Mouse (Mus musculus) hindbrain, embryonic 11.5 days (tissue): ENCODE results near the gene Sf3a3. TPM values are rescaled to one million over a fixed set of nuclear protein-coding genes. Genes with fewer than 3 reads are reported as not detected.

Experiments
- ATAC-seq: fragments of 200-750 bp; cut with Nextera tagmentation; 2 replicates; pipeline ENCODE4 v1.8.0; 2017; ENCODE audit warnings: mild to moderate bottlenecking, moderate TSS enrichment, moderate library complexity; ENCODE audit not compliant: low FRiP score
- DNase-seq: peaks from one replicate; pipeline ENCODE4 v3.0.0-alpha.2; 2015; ENCODE audit warnings: low spot score
- H3K27ac ChIP-seq: fragments of 300-500 bp; sonication (generic); 2 replicates; pipeline ENCODE4 v1.5.1; 2014; ENCODE audit warnings: mild to moderate bottlenecking, low read depth, low read length
- H3K27me3 ChIP-seq: fragments of 300-500 bp; sonication (generic); 2 replicates; pipeline ENCODE4 v1.6.1; 2014; ENCODE audit warnings: mild to moderate bottlenecking, low read length, moderate library complexity, mixed read lengths; ENCODE audit not compliant: control insufficient read depth, insufficient read depth
- H3K36me3 ChIP-seq: fragments of 300-500 bp; sonication (generic); 2 replicates; pipeline ENCODE4 v1.6.1; 2014; ENCODE audit warnings: mild to moderate bottlenecking, low read length, moderate library complexity, mixed read lengths; ENCODE audit not compliant: control insufficient read depth, insufficient read depth
- H3K4me1 ChIP-seq: fragments of 300-500 bp; sonication (generic); replicated peaks from 2 replicates; pipeline ENCODE4 v1.6.1; 2014; ENCODE audit warnings: low read length, mixed read lengths; ENCODE audit not compliant: control insufficient read depth, insufficient read depth
- H3K4me2 ChIP-seq: fragments of 300-500 bp; sonication (generic); replicated peaks from 2 replicates; pipeline ENCODE4 v1.6.1; 2014; ENCODE audit warnings: mild to moderate bottlenecking, low read depth, low read length
- H3K4me3 ChIP-seq: fragments of 300-500 bp; sonication (generic); 2 replicates; pipeline ENCODE4 v1.5.1; 2014; ENCODE audit warnings: low read depth, low read length
- H3K9ac ChIP-seq: fragments of 300-500 bp; sonication (generic); 2 replicates; pipeline ENCODE4 v1.6.1; 2014; ENCODE audit warnings: low read depth, low read length
- H3K9me3 ChIP-seq: fragments of 300-500 bp; sonication (generic); 2 replicates; pipeline ENCODE4 v1.6.1; 2016; ENCODE audit warnings: low read length; ENCODE audit not compliant: control insufficient read depth
- WGBS: fragments of 180-500 bp; shearing (Covaris S2); extraction: QIAGEN DNeasy Blood & Tissue Kit; methylation state at CpG from one replicate; pipeline ENCODE4 v1.1.7; 2014; 5-methylcytosine and 5-hydroxymethylcytosine counted together
- microRNA counts: library from miRNA; unstranded; fragments of <30 nt; microRNA quantifications from one replicate; lab custom pipeline; 2015
- polyA plus RNA-seq: library from polyadenylated mRNA; unstranded; fragments of >200 nt; fragmentation: Nextera tagmentation; extraction: Ambion mirVana; gene quantifications from 2 replicates; pipeline ENCODE4 v1.2.1, GENCODE M21; 2014

The Sf3a3 gene
- polyA plus RNA-seq, 1 experiment from 2014 or later, result 197 TPM

DNA sequence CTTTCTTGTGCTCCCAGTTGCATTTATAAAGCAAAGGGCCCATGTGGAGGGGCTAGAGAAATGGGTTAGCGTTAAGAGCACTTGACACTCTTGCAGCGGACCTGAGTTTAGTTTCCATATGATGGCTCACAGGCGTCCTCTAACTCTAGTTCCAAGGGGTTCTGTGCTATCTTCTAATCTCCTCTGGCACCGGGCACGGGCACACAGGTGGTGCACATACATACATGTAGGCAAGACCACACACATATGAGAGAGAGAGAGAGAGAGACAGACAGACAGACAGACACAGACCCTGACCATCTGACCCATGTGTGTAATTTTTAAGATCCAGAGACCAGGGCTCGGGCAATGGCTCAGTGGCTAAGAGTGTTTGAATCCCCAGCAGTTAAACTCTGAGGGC, 59.4 kb downstream of the Sf3a3 start:
- DNase-seq (no peak), ATAC-seq (no peak)
- Histone ChIP-seq H3K36me3 (no peaks in the 10 kb centered on the region), H3K9me3 (no peaks in the 10 kb centered on the region), H3K27me3 (no peaks in the 10 kb centered on the region), H3K4me3 (no peak overlapping the region), H3K9ac (no peak overlapping the region), H3K4me2 (no peak overlapping the region), H3K4me1 (no peaks in the 10 kb centered on the region), H3K27ac (no peak overlapping the region)
- 86% methylated on average over 6 of the region's 6 CpGs for WGBS

DNA sequence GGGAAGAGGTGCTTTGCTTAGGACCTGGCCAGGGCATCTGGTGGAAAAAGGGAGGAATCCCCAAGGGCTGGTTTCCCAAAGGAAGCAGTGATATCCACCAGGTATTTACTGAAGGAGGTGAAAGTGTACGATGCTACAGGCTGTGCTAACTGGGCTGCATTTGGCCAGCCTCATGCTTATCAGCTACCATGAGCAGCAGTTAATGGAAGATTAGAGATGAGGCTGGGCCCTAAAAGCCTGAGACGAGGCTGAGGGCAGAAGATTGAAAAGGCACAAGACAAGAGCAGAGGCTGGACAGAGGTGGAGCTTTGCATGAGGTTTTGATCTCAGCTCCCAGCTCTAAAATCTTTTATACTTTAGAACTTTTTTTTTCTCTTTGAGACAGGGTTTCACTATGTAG, 59.9 kb downstream of the Sf3a3 start:
- DNase-seq (no peak), ATAC-seq (no peak)
- Histone ChIP-seq H3K36me3 (no peaks in the 10 kb centered on the region), H3K27me3 (no peaks in the 10 kb centered on the region), H3K4me2 (no peak overlapping the region), H3K9me3 (no peaks in the 10 kb centered on the region), H3K4me1 (no peaks in the 10 kb centered on the region), H3K4me3 (no peak overlapping the region), H3K27ac (no peak overlapping the region), H3K9ac (no peak overlapping the region)
- WGBS, result 81% methylated on average over 2 of the region's 2 CpGs

DNA sequence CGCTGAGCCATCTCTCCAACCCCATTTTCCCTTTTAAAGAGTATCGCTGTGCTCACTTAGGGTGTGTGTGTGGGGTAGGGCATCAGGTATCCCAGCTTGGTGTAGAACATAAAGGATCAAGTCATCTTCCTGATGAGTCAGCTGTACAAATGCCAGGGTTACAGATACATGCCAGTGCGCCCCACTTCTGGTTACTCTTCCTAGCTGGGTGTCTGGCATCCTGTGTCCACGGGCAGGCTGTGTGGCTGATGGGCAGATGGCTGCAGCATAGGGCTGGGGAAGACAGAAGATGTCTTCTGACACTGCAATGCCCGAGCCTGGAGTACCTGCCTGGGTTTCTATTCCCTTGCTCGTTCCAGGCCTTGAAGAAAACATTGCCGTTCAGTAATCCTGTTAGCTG, 66.8 kb downstream of the Sf3a3 start:
- Histone ChIP-seq H3K4me3 (no peak overlapping the region), H3K4me1 (no peaks in the 10 kb centered on the region), H3K9me3 (no peaks in the 10 kb centered on the region), H3K9ac (no peak overlapping the region), H3K27ac (no peak overlapping the region), H3K27me3 (no peaks in the 10 kb centered on the region), H3K4me2 (no peak overlapping the region), H3K36me3 (peaks cover 11% of the 10 kb centered on the region; the same call in 1 of the 2 replicates)
- DNase-seq (no peak), ATAC-seq (no peak)
- 91% methylated on average over 7 of the region's 7 CpGs for WGBS

MicroRNAs encoded within 50 kb of the gene (microRNA counts, 519-probe panel; counts per million panel counts)
- microRNA mmu-miR-697 (lab: Ali Mortazavi, UCI), result not detected
- microRNA mmu-miR-698 (lab: Ali Mortazavi, UCI), result not detected

Other genes with a start within 250 kb of the Sf3a3 start
- 0.40 and 0.53 TPM in 2 replicates for gene 3100002H09Rik, start 104.0 kb upstream of the Sf3a3 start, polyA plus RNA-seq
- 17.4 and 18.8 TPM in 2 replicates for gene Pou3f1, start 58.0 kb upstream of the Sf3a3 start, polyA plus RNA-seq
- gene Utp11, start 21.2 kb upstream of the Sf3a3 start, polyA plus RNA-seq, result 65.8 and 67.5 TPM in 2 replicates
- gene Fhl3, start 14.1 kb upstream of the Sf3a3 start, polyA plus RNA-seq, result 3.2 and 4.7 TPM in 2 replicates
- 24.9 and 32.3 TPM in 2 replicates for gene Inpp5b, start 27.1 kb downstream of the Sf3a3 start, polyA plus RNA-seq
- 15.1 and 15.9 TPM in 2 replicates for gene Mtf1, start 87.3 kb downstream of the Sf3a3 start, polyA plus RNA-seq
- 44.0 and 50.8 TPM in 2 replicates for gene Yrdc, start 135.9 kb downstream of the Sf3a3 start, polyA plus RNA-seq
- 55.0 and 55.9 TPM in 2 replicates for gene 1110065P20Rik, start 136.4 kb downstream of the Sf3a3 start, polyA plus RNA-seq
- gene Maneal, start 147.4 kb downstream of the Sf3a3 start, polyA plus RNA-seq, result 10.0 and 10.3 TPM in 2 replicates
- gene Epha10, start 166.1 kb downstream of the Sf3a3 start, polyA plus RNA-seq, result 4.4 and 7.4 TPM in 2 replicates
- 4.2 and 5.5 TPM in 2 replicates for gene 9930104L06Rik, start 222.3 kb downstream of the Sf3a3 start, polyA plus RNA-seq
- 192 and 195 TPM in 2 replicates for gene Cdca8, start 224.5 kb downstream of the Sf3a3 start, polyA plus RNA-seq